Mouse (Mus musculus) right cerebral cortex, postnatal 10 days (tissue): ENCODE data around the gene Rnaseh2a.

Source experiments
- DNase-seq, 2 experiments: peaks; one replicate each; pipeline ENCODE4 v3.0.0; 2021; ENCODE audit warnings: low spot score in 2 of 2

Rnaseh2a gene

DNA sequence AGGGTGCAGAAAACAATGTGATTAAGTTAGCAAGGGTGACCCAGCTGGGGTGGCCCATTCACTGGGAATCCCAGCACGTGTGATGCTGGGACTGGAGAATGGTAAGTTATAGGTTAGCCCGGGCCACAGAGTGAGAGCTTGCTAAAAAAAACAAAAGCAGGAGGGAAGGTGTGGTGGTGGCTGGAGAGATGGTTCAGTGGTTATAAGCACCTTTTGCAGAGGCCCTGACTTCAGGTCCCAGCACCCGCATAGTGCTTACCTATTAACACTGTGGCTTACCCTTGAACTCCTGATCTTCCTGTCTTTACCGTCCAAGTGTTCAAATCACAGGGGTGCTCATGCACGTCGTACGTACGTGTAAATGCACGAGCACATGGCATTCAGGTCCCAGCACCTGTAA, 62.5 kb downstream of the Rnaseh2a start:
- no peak for DNase-seq
